Mouse (Mus musculus): Measurements from ENCODE around the gene Mmel1.

The Mmel1 gene

DNA sequence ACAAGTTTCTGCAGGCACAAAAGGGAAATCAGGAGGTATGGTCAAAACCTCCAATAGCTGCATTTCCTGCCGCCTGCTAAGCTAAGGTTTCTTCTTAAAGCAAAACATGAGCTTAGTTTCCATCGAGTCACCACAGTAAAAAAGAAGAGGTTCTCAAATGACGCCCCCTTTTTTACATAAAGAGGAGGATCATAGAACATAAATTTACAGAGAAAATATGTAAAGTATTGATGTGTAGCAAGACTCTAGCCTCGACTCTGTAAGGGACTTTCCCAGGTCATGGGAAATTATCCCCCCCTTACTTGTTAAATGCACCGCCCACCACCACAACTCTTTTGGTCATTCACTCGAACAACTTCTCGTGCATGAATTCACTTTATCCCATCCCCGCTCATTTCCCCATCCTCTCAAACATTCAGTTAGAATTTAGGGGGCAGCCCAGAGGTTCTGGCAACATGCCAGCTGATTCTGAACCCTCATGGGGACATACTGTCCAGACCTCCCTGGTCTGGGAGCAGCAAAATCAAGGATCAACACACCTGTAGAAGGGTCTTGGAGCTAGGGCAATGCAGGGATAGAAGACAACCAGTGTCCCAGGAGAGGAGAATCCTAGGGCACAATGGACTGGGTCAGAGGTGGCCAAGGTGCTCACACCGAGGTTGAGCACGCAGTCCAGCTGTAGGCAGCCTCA lies 73.4 kb downstream of the Mmel1 start:
- no peak for DNase-seq

DNA sequence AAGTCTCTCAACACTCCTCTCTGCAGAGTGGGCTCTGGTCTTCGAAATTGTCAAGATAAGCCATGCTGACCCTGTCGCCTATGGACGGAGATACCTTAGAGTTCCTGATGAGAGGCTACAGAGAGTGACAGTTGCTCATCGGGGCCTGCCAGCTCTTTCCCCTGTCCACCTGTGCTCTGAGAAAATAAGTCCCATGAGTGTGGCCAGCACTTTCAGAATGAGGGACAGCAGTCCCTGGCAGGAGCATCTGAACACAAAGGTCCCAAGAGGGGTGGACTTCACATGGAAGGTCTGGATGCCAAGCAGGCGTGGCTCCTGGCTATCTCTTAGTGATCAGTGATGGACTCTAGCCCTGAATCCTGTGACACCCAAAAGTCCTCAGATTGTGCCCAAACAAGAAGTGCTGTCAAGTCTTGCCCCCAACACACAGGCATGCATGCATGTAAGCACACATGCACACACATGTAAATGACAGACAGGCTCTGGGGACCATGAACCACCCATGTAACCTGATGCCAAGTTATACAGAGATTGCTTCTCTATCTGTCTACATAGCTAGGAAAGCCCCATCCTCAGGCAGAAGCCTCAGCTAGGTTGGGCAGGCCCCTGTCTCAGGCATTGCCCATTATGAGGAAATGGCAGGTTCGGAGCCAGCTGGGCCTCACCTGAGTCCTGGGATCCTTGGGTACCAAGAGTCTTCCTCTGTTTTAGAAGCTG lies 74.1 kb downstream of the Mmel1 start:
- DNase-seq: no peak

DNA sequence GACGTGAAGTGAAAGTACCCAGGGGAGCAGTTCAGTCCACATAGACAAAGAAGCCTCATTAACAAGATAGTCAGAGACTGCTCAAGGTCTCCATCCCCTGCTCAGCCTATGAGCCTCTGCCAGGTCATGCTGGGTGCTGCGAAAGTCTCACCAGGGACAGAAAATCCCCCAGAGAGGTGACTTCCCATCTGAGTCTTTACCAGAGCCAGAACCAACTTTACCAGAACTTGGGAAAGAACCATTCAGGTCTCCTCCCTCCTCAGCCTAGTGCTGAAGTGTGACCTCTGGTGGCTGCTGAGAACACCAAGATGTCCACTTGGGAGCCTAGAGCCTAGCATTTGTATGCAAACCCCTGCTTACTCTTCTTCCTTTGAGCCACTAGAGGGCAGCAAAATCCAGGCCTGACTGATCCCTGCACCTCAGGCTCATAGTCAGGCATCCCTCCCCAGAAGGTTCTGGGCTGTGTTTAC lies 74.8 kb downstream of the Mmel1 start:
- DNase-seq: peak; percentile 77
